Mouse (Mus musculus) forebrain, embryonic 14.5 days (tissue): Measurements from ENCODE around the gene Gm21083. TPM values are rescaled to one million over a fixed set of nuclear protein-coding genes. Genes with fewer than 3 reads are reported as not detected.
"Not testable (repeated sequence)": the region's sequence is repeated elsewhere in the genome, so short reads cannot be mapped to it uniquely, and the experiment has no call there.

ENCODE experiments used
- ATAC-seq: fragments of 200-750 bp; cut with Nextera tagmentation; 2 replicates; pipeline ENCODE4 v1.8.0; 2017; ENCODE audit warnings: mild to moderate bottlenecking, moderate library complexity
- DNase-seq: peaks from one replicate; pipeline ENCODE4 v3.0.0-alpha.2; 2015; ENCODE audit warnings: low spot score
- H3K27ac ChIP-seq: fragments of 300-500 bp; sonication (generic); 2 replicates; pipeline ENCODE4 v1.5.1; 2014; ENCODE audit warnings: low read depth, mild to moderate bottlenecking, control low read depth, low read length, moderate library complexity
- H3K27me3 ChIP-seq: fragments of 300-500 bp; sonication (generic); replicated peaks from 2 replicates; pipeline ENCODE4 v1.6.1; 2014; ENCODE audit warnings: low read length, control low read depth, mixed read lengths; ENCODE audit not compliant: control insufficient read depth, insufficient read depth
- H3K36me3 ChIP-seq: fragments of 300-500 bp; sonication (generic); 2 replicates; pipeline ENCODE4 v1.6.1; 2014; ENCODE audit warnings: low read length, control low read depth; ENCODE audit not compliant: control insufficient read depth, insufficient read depth
- H3K4me1 ChIP-seq: fragments of 300-500 bp; sonication (generic); 2 replicates; pipeline ENCODE4 v1.6.1; 2014; ENCODE audit warnings: antibody characterized with exemption, low read length, control low read depth; ENCODE audit not compliant: control insufficient read depth, insufficient read depth
- H3K4me2 ChIP-seq: fragments of 300-500 bp; sonication (generic); 2 replicates; pipeline ENCODE4 v1.6.1; 2014; ENCODE audit warnings: mild to moderate bottlenecking, control low read depth, low read length
- H3K4me3 ChIP-seq: fragments of 300-500 bp; sonication (generic); 2 replicates; pipeline ENCODE4 v1.5.1; 2014; ENCODE audit warnings: low read depth, low read length, control low read depth
- H3K9ac ChIP-seq: fragments of 300-500 bp; sonication (generic); 2 replicates; pipeline ENCODE4 v1.6.1; 2014; ENCODE audit warnings: mild to moderate bottlenecking, low read length, control low read depth, moderate library complexity
- H3K9me3 ChIP-seq: fragments of 300-500 bp; sonication (generic); replicated peaks from 2 replicates; pipeline ENCODE4 v1.6.1; 2016; ENCODE audit warnings: low read length, control low read depth, mixed read lengths; ENCODE audit not compliant: control insufficient read depth
- WGBS: fragments of 180-500 bp; shearing (Covaris S2); extraction: QIAGEN DNeasy Blood & Tissue Kit; methylation state at CpG from one replicate; pipeline ENCODE4 v1.1.7; 2014; 5-methylcytosine and 5-hydroxymethylcytosine counted together
- polyA plus RNA-seq: library from polyadenylated mRNA; unstranded; fragments of >200 nt; fragmentation: Nextera tagmentation; extraction: Ambion mirVana; gene quantifications from 2 replicates; pipeline ENCODE4 v1.2.1, GENCODE M21; 2014

The Gm21083 gene
- polyA plus RNA-seq, 1 experiment from 2014 or later = not detected

DNA sequence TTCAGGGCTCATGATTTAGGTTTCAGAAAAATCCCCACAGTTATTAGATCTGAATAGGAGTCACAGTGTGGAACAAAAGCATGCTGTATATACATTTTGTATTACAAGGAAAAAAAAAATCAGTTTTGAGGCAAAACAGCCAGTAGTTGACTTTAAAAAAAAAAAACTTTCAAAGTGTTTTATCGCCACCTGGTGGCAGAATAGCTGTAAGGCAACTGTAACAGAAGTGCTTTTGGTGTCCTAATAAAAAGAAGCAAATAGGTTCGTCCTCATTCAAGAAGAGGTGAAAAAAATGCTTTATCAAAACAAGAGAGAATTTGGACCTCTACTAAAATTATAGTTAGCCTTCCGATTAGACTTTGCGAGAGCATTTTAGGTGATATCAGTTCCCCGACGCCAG is 11.2 kb downstream of the Gm21083 start:
- not testable (repeated sequence) for H3K4me1 ChIP-seq, H3K36me3 ChIP-seq, H3K9ac ChIP-seq, H3K27ac ChIP-seq, H3K27me3 ChIP-seq, H3K4me3 ChIP-seq, H3K9me3 ChIP-seq, ATAC-seq, H3K4me2 ChIP-seq
- WGBS = 37% methylated on average over 6 of the region's 6 CpGs
- DNase-seq = peak; percentile 64

DNA sequence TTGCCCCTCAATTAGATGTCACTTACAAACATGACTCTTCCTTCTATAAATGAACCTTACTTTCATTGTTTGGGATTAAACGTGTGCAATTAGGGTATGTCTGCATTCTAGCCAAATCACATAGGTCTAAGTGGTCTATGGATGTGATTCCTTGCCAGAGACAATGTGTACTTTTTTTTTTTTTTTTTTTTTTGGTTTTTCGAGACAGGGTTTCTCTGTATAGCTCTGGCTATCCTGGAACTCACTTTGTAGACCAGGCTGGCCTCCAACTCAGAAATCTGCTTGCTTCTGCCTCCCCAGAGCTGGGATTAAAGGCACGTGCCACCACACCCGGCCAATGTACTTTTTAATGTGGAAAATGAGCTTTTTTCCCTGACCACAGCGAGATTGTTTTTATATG is 13.5 kb downstream of the Gm21083 start:
- not testable (repeated sequence) for H3K4me2 ChIP-seq, H3K4me3 ChIP-seq, H3K4me1 ChIP-seq, ATAC-seq, DNase-seq, H3K9ac ChIP-seq, H3K9me3 ChIP-seq, H3K27ac ChIP-seq, H3K27me3 ChIP-seq, H3K36me3 ChIP-seq
- WGBS = 55% methylated on average over 5 of the region's 5 CpGs

DNA sequence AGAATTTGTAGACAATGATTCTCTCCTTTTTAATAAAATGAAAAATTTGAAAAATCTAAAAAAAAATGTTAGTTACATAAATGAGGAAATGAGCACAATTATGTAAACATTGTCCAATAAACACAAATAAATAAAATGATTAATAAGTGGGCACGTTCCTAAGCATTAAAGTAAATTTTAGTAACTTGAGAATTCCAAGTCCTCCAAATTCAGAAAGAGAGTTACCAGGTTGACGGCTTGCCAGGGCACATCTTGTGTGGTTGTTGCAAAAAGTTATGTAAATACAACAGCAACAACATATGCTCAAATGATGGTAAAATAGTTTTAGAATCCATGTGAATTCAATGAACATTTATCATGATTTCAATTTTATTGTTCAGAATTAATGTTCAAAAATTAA is 14.4 kb downstream of the Gm21083 start:
- not testable (repeated sequence) for ATAC-seq, H3K9ac ChIP-seq, H3K4me3 ChIP-seq, H3K27ac ChIP-seq, H3K27me3 ChIP-seq, H3K4me2 ChIP-seq, H3K36me3 ChIP-seq, H3K4me1 ChIP-seq, DNase-seq, H3K9me3 ChIP-seq
- 73% methylated on average over 2 of the region's 2 CpGs for WGBS

DNA sequence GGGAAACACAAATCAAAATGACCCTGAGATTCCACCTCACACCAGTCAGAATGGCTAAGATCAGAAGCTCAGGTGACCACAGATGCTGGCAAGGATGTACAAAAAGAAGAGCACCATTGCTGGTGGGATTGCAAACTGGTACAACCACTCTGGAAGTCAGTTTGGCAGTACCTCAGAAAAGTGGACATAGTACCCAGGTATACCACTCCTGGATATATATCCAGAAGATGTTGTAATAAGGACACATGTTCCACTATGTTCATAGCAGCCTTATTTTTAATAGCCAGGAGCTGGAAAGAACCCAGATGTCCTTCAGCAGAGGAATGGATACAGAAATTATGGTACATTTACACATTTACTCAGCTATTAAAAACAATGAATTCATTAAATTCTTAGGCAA is 21.7 kb downstream of the Gm21083 start:
- H3K4me3 ChIP-seq, ATAC-seq, H3K4me2 ChIP-seq, H3K27me3 ChIP-seq, DNase-seq, H3K9ac ChIP-seq, H3K36me3 ChIP-seq, H3K4me1 ChIP-seq, H3K27ac ChIP-seq: not testable (repeated sequence)
- peaks cover 16% of the 10 kb centered on the region for H3K9me3 ChIP-seq

DNA sequence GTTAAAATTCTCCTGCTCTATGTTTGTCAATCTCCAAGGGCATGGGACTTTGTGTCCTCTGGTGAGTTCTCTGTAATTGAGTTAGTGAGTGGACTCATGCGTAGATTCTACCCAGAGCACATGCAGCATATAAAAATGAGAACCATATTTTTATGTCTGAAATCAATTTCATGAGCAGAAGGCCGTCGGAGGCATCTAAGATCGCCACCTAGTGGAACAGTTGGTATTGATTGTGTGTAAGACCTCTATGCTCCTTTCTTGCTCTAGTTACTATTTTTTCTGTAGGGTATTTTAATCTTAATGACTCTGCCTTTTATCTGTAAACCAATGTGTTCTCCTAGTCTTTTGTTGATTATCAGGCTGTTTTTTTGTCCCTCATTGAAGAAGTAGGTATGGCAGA is 23.2 kb downstream of the Gm21083 start:
- ATAC-seq, H3K4me3 ChIP-seq, H3K27me3 ChIP-seq, H3K4me2 ChIP-seq, H3K36me3 ChIP-seq, H3K9ac ChIP-seq, DNase-seq, H3K4me1 ChIP-seq, H3K27ac ChIP-seq: not testable (repeated sequence)
- H3K9me3 ChIP-seq = peaks cover 16% of the 10 kb centered on the region
- WGBS = 41% methylated on average over 4 of the region's 4 CpGs

DNA sequence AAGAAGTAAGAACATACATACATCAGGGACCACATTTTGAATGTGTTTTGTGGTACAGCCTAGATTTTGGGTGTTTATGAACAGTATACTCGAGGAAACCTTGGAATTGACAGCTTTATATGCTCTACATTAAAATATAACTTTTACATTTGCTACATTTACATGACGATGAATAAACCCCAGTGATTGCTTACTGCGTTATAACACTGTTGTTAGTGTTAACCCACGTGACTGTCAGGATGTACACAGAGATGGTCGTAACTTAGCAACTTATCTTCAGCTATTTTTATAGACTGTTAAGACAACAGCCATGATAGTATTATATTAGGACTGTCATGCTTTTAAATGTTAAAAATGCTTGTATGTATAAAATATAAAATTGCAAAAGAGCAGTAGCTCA is 24.3 kb downstream of the Gm21083 start:
- H3K36me3 ChIP-seq, H3K9ac ChIP-seq, H3K4me1 ChIP-seq, H3K27ac ChIP-seq, H3K27me3 ChIP-seq, H3K4me2 ChIP-seq, H3K4me3 ChIP-seq, DNase-seq: not testable (repeated sequence)
- peak; percentile 50; the same call in 1 of the 2 replicates for ATAC-seq
- H3K9me3 ChIP-seq = peaks cover 16% of the 10 kb centered on the region
- 60% methylated on average over 5 of the region's 5 CpGs for WGBS

DNA sequence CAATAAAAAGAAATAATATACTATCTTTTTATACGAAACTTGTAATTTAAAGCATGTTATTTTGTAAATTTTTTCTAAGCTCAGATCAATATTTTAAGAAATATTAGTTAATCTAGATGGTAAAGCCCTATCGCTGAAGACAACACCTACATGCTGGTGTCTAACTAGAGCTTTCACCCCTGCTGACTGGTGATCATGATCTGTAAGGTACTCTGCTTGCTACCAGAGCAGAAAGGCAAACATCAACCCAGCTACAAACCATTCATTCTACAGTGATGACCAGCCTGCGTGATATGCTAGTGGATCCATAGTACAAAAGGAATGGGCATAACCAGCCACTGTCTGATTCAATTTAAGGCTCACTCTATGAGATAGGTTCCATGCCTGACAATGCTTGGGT is 24.8 kb downstream of the Gm21083 start:
- H3K9ac ChIP-seq, H3K4me1 ChIP-seq, H3K27me3 ChIP-seq, H3K36me3 ChIP-seq, ATAC-seq, H3K4me3 ChIP-seq, H3K27ac ChIP-seq, DNase-seq, H3K4me2 ChIP-seq: not testable (repeated sequence)
- WGBS = 64% methylated on average over 3 of the region's 3 CpGs
- H3K9me3 ChIP-seq = peaks cover 16% of the 10 kb centered on the region

DNA sequence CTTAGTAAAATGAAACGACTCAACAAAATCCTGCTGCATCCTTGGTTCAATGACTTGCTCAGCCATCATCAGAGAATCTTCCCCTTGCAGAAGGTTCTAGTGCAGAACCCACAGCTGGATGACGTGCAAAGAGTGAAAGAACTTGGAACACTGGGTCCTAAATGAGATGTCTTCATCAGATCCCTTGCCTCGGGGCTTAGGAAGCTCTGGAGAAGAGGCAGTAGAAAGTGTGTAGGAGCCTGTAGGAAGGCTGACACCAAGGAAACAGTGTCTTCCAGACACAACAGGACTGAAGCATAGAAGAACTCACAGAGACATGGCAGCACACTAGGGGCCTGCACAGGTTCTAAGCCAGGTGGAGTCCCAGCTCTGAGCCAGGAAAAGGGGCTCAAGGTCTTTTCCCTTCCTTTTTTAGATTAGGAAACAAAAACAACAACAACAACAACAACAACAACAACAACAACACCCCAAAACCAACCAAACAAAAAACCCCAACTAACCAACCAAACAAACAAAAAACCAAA is 25.4 kb downstream of the Gm21083 start:
- not testable (repeated sequence) for H3K4me1 ChIP-seq, H3K9ac ChIP-seq, ATAC-seq, H3K27me3 ChIP-seq, H3K4me3 ChIP-seq, H3K4me2 ChIP-seq, DNase-seq, H3K36me3 ChIP-seq, H3K27ac ChIP-seq
- H3K9me3 ChIP-seq = peaks cover 16% of the 10 kb centered on the region
- 56% methylated on average over 3 of the region's 3 CpGs for WGBS

DNA sequence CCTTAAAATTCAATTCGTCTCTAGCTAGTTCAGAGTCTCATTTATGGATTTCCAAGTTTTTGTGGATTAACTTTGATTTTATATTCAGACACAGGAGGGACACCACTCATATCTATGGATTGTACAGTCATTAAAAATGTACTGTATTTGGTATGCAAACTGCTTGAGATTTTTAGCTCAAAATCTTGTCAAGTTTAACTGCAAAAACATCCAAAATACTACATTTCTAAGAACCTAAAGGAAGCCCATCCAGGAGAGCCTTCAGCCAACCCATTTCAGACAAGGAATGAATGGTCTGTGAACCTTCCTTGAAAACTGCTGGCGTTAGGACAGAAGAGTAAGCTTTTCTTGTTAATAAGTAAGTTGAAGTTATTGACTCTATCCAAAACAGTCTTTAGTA is 25.9 kb downstream of the Gm21083 start:
- not testable (repeated sequence) for H3K4me3 ChIP-seq, H3K4me2 ChIP-seq, H3K9ac ChIP-seq, H3K27me3 ChIP-seq, ATAC-seq, H3K4me1 ChIP-seq, H3K36me3 ChIP-seq, H3K27ac ChIP-seq, DNase-seq
- WGBS = 62% methylated on average over 2 of the region's 2 CpGs
- H3K9me3 ChIP-seq = peaks cover 16% of the 10 kb centered on the region
